Mouse (Mus musculus) midbrain, embryonic 15.5 days (tissue): ENCODE results near the gene Ctnna2. TPM values are rescaled to one million over a fixed set of nuclear protein-coding genes. Genes with fewer than 3 reads are reported as not detected.
A peak's percentile ranks its signal among the peaks of the same experiment; 100 is the strongest.

ENCODE experiments used
- ATAC-seq: fragments of 200-750 bp; cut with Nextera tagmentation; replicated peaks from 2 replicates; pipeline ENCODE4 v1.8.0; 2017; ENCODE audit warnings: moderate TSS enrichment
- H3K27ac ChIP-seq: fragments of 300-500 bp; sonication (generic); 2 replicates; pipeline ENCODE4 v1.5.1; 2015; ENCODE audit warnings: mild to moderate bottlenecking, inconsistent platforms
- H3K27me3 ChIP-seq: fragments of 300-500 bp; sonication (generic); replicated peaks from 2 replicates; pipeline ENCODE4 v1.6.1; 2015; ENCODE audit warnings: inconsistent platforms
- H3K36me3 ChIP-seq: fragments of 300-500 bp; sonication (generic); replicated peaks from 2 replicates; pipeline ENCODE4 v1.6.1; 2015; ENCODE audit warnings: inconsistent platforms
- H3K4me1 ChIP-seq: fragments of 300-500 bp; sonication (generic); 2 replicates; pipeline ENCODE4 v1.6.1; 2015; ENCODE audit warnings: inconsistent platforms
- H3K4me2 ChIP-seq: fragments of 300-500 bp; sonication (generic); 2 replicates; pipeline ENCODE4 v1.6.1; 2015; ENCODE audit warnings: inconsistent platforms, mild to moderate bottlenecking, moderate library complexity
- H3K4me3 ChIP-seq: fragments of 300-500 bp; sonication (generic); 2 replicates; pipeline ENCODE4 v1.5.1; 2015; ENCODE audit warnings: mild to moderate bottlenecking, inconsistent platforms
- H3K9ac ChIP-seq: fragments of 300-500 bp; sonication (generic); 2 replicates; pipeline ENCODE4 v1.6.1; 2015; ENCODE audit warnings: mild to moderate bottlenecking, inconsistent platforms
- H3K9me3 ChIP-seq: fragments of 300-500 bp; sonication (generic); 2 replicates; pipeline ENCODE4 v1.6.1; 2016; ENCODE audit warnings: inconsistent platforms
- WGBS: fragments of 180-500 bp; shearing (Covaris S2); methylation state at CpG from one replicate; pipeline ENCODE4 v1.1.7; 2015; ENCODE audit warnings: mixed read lengths; 5-methylcytosine and 5-hydroxymethylcytosine counted together
- polyA plus RNA-seq: library from polyadenylated mRNA; unstranded; fragments of >200 nt; fragmentation: Nextera tagmentation; extraction: Ambion mirVana; gene quantifications from 2 replicates; pipeline ENCODE4 v1.2.1, GENCODE M21; 2015

Ctnna2 gene
- polyA plus RNA-seq, 1 experiment from 2014 or later = 145 TPM

DNA sequence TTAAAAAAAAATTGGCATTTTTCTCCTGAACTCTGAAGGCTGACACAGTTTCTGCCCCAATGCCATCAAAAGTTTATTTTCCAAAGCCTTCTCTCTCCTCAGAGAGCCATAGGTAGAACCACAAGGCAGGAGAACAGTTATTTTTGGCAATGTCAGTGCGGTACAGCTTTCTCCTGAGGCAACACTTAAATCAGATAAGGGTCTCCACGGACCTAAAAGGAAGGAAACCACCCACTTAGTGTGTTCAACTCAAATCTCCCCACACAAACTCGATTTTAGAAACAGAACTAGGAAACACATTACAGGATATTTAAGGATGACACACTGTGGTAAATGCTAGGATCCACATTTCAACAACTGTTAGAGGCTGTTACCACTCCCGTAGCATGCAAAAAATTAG is 803.7 kb downstream of the Ctnna2 start:
- H3K36me3 ChIP-seq = no peaks in the 10 kb centered on the region
- ATAC-seq = no peak

DNA sequence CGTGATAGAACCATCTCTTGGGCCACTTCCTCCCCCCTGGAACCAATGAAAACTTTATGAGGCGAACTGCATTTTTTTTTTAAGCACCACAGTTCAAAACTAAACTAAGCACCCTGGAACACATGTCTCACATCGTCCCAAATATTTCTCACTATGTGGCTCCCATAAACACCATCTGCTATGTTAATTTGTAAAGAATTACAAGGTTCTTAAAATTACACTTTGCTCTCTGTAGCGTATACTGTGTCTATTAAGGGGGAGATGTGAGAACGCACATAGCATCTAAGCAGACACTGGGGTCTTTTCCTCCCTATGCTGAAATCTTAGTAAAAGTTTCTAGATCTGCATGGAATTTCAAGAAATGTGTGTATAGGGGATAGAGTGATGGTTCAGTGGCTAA is 822.5 kb downstream of the Ctnna2 start:
- no peaks in the 10 kb centered on the region for H3K9me3 ChIP-seq
- H3K9ac ChIP-seq = no peak overlapping the region
- no peaks in the 10 kb centered on the region for H3K4me1 ChIP-seq
- WGBS = 84% methylated on average over 5 of the region's 5 CpGs
- H3K4me3 ChIP-seq = no peak overlapping the region
- H3K27ac ChIP-seq = no peak overlapping the region
- no peak for ATAC-seq
- no peaks in the 10 kb centered on the region for H3K27me3 ChIP-seq
- no peak overlapping the region for H3K4me2 ChIP-seq
- no peaks in the 10 kb centered on the region for H3K36me3 ChIP-seq

More for the DNA sequence above, 803.7 kb downstream of the Ctnna2 start:
- H3K4me2 ChIP-seq = no peak overlapping the region
- H3K9ac ChIP-seq = no peak overlapping the region
- H3K9me3 ChIP-seq = no peaks in the 10 kb centered on the region
- H3K27ac ChIP-seq = no peak overlapping the region
- no peaks in the 10 kb centered on the region for H3K27me3 ChIP-seq
- WGBS = 61% methylated on average over 4 of the region's 4 CpGs
- H3K4me3 ChIP-seq = no peak overlapping the region
- H3K4me1 ChIP-seq = no peaks in the 10 kb centered on the region

DNA sequence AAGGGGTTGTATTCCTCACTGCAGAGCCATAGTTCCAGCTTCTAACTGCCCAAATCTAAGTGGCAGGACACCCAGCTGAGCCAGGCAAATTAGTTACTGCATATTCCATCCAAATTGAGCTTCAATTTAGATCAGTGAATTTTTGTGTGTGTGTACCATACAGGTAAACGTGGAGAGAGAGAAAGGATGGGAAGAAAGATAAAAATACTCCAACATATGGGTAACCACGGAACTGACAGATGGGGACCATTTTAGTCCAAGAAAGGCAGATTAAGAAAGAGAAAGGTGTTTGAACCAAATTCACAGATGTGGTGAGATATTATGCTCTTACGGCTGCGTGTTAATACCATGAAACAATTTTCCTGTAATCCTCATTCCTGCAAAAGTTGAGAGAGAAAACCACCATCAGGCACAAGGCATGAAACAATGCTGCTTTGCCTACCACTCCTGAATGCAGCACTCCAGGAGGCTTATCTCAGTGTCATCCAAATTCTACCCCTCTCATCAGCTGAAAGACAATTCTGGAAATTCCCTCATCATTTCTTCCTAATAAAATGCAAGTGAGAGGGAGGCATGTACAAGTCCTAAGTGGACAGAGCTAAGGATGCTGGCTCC is 840.1 kb downstream of the Ctnna2 start:
- H3K36me3 ChIP-seq = no peaks in the 10 kb centered on the region
- no peaks in the 10 kb centered on the region for H3K4me1 ChIP-seq
- no peaks in the 10 kb centered on the region for H3K27me3 ChIP-seq
- H3K4me2 ChIP-seq = no peak overlapping the region
- no peak overlapping the region for H3K9ac ChIP-seq
- ATAC-seq = no peak
- no peak overlapping the region for H3K4me3 ChIP-seq
- no peak overlapping the region for H3K27ac ChIP-seq
- H3K9me3 ChIP-seq = no peaks in the 10 kb centered on the region
- 70% methylated on average over 4 of the region's 4 CpGs for WGBS

DNA sequence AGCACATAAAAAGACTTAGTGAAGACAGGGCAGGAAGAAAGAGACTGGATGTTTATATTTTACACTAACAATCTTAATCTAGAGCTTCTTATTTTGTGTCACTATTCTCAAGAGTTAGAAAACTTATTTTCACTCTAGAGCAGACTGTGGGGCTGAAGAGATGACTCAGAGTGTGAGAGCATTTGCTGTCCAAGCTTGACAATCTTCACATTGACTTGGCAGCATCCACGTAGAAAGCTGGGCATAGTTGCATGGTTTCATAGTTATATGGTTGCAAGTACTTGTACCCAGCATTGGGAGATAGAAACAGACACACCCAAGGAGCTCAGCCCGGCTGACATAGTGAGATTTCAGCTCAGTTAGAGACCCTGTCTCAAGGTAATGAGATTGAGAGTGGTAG is 858.6 kb downstream of the Ctnna2 start:
- no peak overlapping the region for H3K4me2 ChIP-seq
- H3K27me3 ChIP-seq = no peaks in the 10 kb centered on the region
- H3K36me3 ChIP-seq = no peaks in the 10 kb centered on the region
- no peaks in the 10 kb centered on the region for H3K9me3 ChIP-seq
- H3K4me3 ChIP-seq = no peak overlapping the region
- WGBS = 88% methylated on average over 2 of the region's 2 CpGs
- no peak for ATAC-seq
- H3K9ac ChIP-seq = no peak overlapping the region
- H3K4me1 ChIP-seq = no peaks in the 10 kb centered on the region
- no peak overlapping the region for H3K27ac ChIP-seq

DNA sequence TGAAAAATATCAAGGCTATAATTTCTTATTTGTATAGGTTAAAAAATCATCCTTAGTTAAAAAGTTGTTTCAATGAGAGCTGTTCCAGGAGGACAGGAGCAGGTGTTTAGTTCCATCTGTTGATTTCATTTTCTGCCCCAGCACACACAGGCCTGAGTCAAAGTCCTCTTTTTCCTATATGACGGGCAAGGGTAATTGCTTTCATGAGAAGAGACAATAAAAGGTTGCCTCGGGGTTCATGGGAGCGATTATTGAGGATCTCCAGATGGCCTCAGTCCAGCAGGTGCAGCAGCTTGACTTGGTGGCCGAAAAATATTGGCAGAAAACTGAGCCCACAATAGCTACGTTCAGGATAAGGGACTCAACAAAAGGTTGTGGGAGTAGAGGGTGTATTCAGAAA is 859.0 kb downstream of the Ctnna2 start:
- ATAC-seq = no peak
- no peaks in the 10 kb centered on the region for H3K27me3 ChIP-seq
- H3K9me3 ChIP-seq = no peaks in the 10 kb centered on the region
- no peaks in the 10 kb centered on the region for H3K36me3 ChIP-seq
- no peak overlapping the region for H3K27ac ChIP-seq
- WGBS = 46% methylated on average over 5 of the region's 5 CpGs
- H3K4me3 ChIP-seq = no peak overlapping the region
- no peaks in the 10 kb centered on the region for H3K4me1 ChIP-seq
- no peak overlapping the region for H3K4me2 ChIP-seq
- H3K9ac ChIP-seq = no peak overlapping the region

DNA sequence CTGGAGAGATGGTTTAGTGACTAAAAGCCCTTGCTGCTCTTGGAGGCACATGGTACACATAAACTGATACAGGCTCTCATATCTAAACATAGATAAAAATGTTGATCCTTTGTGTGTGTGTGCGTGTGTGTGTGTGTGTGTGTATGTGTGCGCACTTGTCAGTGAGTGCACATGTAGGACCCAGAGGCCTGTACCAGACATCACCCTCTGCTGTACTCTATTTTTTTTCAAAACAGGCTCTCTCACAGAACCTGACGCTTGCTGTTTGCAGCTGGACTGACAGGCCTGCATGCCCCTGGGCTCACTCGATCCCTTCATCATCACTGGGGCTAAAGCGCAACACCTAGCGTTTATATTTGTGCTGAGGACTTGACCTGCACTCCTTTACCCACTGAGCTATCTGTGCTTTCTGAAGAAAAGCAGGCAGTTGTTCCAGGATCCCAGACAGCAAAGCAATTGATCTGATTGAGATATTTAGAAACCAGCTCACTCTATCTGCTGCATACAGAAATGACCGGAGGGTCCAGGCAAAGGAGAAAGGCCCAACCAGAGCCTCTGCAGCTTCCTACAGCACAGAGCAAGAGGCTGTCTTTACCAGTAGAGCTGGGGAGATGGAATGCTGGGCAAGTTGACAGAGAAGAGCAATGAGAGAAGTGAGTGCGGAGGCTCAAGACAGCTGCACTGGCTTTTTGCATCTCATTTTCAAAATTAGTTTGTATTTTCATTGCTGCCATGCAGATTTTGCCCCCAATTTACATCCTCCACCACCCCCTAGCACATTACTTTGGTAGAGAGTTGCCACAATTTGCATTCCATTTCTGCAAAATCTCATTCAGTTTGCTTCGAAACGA is 870.2 kb downstream of the Ctnna2 start:
- no peak overlapping the region for H3K4me3 ChIP-seq
- no peaks in the 10 kb centered on the region for H3K36me3 ChIP-seq
- peak; percentile 62; the same call in 1 of the 2 replicates for ATAC-seq
- 0 out of 2 replicates have a peak, but pooled peaks cover 10% of the 10 kb centered on the region for H3K4me1 ChIP-seq
- H3K27ac ChIP-seq = 0 out of 2 replicates have a peak overlapping the region, but pooled peaks have one; percentile 10
- no peak overlapping the region for H3K9ac ChIP-seq
- 71% methylated on average over 10 of the region's 10 CpGs for WGBS
- H3K9me3 ChIP-seq = no peaks in the 10 kb centered on the region
- no peak overlapping the region for H3K4me2 ChIP-seq
- no peaks in the 10 kb centered on the region for H3K27me3 ChIP-seq

DNA sequence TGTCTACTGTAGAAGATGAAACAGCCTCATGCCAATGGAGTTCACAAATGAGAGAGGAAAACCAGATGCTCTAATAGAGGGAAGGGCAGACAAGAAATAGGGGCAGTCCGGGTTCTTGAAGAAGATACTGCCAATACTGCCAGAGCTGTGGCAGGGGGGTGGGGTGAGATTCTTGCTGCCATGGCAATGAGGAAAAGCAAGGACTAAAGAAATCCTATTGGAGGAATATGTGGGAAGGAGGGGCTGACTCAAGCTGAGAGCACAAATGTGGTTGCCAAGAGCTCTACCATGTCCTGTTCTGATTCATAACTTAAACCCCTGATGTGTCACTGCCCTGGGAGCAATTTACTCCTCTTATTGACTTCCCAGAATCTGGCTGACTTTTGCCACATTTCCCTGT is 878.5 kb downstream of the Ctnna2 start:
- no peak overlapping the region for H3K4me2 ChIP-seq
- H3K9me3 ChIP-seq = no peaks in the 10 kb centered on the region
- H3K27ac ChIP-seq = no peak overlapping the region
- 19% methylated on average over 1 of the region's 1 CpGs for WGBS
- H3K9ac ChIP-seq = no peak overlapping the region
- no peak for ATAC-seq
- no peaks in the 10 kb centered on the region for H3K36me3 ChIP-seq
- H3K4me3 ChIP-seq = no peak overlapping the region
- H3K4me1 ChIP-seq = no peaks in the 10 kb centered on the region
- no peaks in the 10 kb centered on the region for H3K27me3 ChIP-seq

DNA sequence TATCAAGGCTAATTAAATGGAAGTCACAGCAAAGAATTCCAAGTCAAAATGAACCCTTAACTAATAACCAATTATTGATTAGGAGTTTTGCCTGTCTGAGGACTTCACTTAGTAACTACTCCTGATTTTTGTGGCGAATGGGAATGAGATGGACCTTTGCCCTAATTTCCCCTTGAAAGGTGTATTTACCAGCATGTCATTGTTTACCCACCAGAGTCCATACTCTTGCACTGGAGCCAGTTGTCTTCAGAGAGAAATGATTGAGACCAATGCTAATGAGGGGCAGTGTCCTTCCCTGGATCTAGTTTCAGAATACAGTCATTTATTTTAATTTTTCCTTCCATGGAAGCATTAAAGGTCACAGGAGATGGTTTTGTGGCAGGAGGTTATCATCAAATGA is 881.0 kb downstream of the Ctnna2 start:
- Histone ChIP-seq H3K4me3 (no peak overlapping the region), H3K27me3 (no peaks in the 10 kb centered on the region), H3K9ac (no peak overlapping the region), H3K9me3 (no peaks in the 10 kb centered on the region), H3K27ac (no peak overlapping the region), H3K4me2 (no peak overlapping the region), H3K36me3 (no peaks in the 10 kb centered on the region), H3K4me1 (no peaks in the 10 kb centered on the region)
- ATAC-seq = no peak
- WGBS = 94% methylated on average over 1 of the region's 1 CpGs

DNA sequence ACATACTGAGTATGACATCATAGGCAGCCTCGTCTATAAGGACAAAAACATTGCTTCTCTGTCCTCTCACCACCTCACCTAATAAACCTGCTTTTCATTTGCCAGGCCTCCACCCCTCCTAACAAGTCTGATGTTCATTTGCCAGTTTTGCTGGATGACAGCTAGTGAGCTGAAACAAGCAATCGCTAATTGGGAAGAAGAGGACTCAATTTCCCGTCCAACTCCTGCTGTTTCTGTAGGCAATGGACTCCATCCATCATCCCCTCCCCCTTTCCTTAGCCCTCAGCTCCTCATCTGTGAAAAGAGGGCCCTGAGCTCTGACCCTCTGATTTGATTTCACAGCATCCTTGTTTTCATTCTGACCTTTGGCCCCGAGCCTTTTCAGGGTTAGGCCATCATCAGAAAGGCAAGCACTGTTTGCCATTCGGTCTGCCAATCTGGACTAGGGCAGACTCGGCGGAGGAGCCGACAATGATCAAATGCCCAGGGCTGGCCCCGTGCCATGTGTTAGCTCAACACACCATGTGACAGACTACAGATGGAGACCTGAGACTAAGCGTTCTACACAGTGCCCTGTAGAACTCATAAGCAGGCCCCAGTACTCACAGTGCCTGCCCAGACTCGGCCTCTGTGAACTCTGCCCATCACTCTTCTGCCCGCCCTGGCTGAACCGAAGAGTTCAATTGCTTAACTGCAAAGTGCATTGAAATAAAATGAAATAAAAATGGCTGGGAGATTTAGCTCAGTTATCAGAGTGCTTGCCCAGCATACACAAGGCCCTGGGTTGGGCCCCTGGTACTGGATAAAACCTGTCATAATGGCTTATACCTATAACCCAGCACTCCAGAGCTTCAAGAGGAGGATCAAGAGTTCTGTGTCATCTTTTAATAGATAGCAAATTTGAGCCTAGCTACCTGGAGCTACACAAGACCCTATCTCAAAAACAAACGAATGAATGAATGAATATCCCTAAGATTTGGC is 903.8 kb downstream of the Ctnna2 start:
- Histone ChIP-seq H3K4me2 (no peak overlapping the region), H3K9me3 (no peaks in the 10 kb centered on the region), H3K36me3 (no peaks in the 10 kb centered on the region), H3K4me1 (no peaks in the 10 kb centered on the region), H3K27ac (no peak overlapping the region), H3K9ac (no peak overlapping the region), H3K27me3 (no peaks in the 10 kb centered on the region), H3K4me3 (no peak overlapping the region)
- ATAC-seq = peak; percentile 91
- 54% methylated on average over 14 of the region's 14 CpGs for WGBS

DNA sequence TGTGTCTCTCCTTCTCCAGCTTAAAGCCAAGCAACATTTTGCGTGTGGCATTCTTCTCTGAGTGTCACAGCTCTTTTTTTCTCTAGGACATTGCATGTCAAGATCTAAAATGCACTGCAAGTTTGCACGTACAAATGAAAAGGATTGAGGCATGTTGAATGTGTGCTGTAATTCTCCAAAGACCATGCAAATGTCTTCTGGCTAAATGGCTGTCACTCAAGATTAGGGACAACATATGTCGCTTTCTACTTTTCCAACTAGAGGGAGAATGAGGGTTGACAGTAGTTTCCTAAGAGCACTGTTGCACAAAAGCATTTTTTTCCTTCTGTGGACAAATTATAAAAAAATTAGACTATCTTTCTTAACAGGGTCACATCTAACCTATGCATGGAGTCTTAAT is 909.9 kb downstream of the Ctnna2 start:
- no peak overlapping the region for H3K4me3 ChIP-seq
- WGBS = 30% methylated on average over 3 of the region's 3 CpGs
- no peaks in the 10 kb centered on the region for H3K9me3 ChIP-seq
- no peaks in the 10 kb centered on the region for H3K36me3 ChIP-seq
- H3K9ac ChIP-seq = no peak overlapping the region
- H3K4me2 ChIP-seq = no peak overlapping the region
- no peak overlapping the region for H3K27ac ChIP-seq
- H3K27me3 ChIP-seq = no peaks in the 10 kb centered on the region
- H3K4me1 ChIP-seq = no peaks in the 10 kb centered on the region
- ATAC-seq = no peak; the same call in 1 of the 2 replicates

DNA sequence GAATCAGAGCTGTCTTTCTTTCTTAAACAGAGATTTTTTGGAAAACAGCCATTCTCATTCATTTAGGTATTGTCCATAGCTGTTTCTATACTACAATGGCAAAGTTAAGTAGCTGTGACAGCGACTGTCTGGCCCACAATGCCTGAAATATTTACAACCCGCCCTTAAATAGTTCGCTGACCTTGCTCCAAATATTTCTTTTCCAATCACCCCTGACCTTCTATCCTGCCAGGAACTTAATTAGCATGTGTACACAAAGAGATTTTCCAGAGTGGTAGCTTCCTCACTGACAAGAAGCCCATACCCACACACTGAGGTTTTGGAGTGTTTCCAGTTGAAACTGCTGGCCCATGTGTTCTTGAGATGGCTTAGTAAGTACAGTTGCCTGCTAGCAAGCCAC is 928.8 kb downstream of the Ctnna2 start:
- Histone ChIP-seq H3K4me1 (0 out of 2 replicates have a peak, but pooled peaks cover 3% of the 10 kb centered on the region), H3K4me3 (no peak overlapping the region), H3K4me2 (no peak overlapping the region), H3K36me3 (no peaks in the 10 kb centered on the region), H3K27ac (no peak overlapping the region), H3K27me3 (no peaks in the 10 kb centered on the region), H3K9me3 (no peaks in the 10 kb centered on the region), H3K9ac (no peak overlapping the region)
- WGBS = 13% methylated on average over 3 of the region's 3 CpGs
- peak; percentile 70 for ATAC-seq

DNA sequence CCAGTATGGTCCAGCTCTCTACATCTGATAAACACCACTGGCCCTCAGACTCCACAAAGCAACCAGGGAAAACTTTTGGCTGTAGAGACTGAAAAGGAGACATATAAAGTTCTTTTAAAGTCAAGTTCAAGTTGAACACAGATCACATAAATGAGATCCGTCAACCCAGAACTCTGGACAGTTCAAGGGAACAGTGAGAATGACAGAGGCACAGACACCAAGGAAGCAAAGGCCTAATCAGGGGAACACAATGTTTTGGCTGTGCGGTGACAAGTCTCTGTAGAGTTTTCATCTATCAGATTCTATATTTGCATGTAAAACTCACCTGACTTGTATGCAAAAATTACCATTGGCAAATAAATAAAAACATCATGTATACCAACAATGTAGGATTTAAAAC is 929.3 kb downstream of the Ctnna2 start:
- Histone ChIP-seq H3K4me3 (no peak overlapping the region), H3K9me3 (no peaks in the 10 kb centered on the region), H3K4me2 (no peak overlapping the region), H3K36me3 (no peaks in the 10 kb centered on the region), H3K4me1 (0 out of 2 replicates have a peak, but pooled peaks cover 3% of the 10 kb centered on the region), H3K9ac (no peak overlapping the region), H3K27me3 (no peaks in the 10 kb centered on the region), H3K27ac (no peak overlapping the region)
- WGBS = 34% methylated on average over 2 of the region's 2 CpGs
- ATAC-seq = no peak
